21 mouse cellular contexts compared by ENCODE assay signal in the genomic region with DNA sequence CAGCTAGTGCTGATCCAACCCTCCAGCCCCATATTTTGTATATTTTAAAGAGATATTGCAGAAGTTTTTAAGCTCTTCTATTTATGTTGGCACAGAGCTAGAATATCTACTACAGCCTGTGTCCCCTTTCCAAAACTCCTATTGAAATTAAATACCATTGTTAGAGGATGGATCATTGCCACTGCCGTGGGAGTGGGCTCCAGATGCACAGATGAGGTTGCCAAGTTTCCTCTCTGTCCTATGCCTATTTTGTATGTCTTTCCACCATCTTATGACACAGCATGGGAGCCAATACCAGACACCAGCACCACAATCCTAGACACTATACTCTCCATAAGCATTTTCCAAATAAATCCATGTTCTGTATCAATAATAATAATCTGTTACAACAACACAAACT.
"Had no signal": no experiment of that assay in that cellular context is flagged by ENCODE, and none has a peak within 500 bp of the region (broad histone marks: within the 10 kb centered on the region; RNA-seq: fewer than 3 reads in every experiment).

No protein-coding gene starts in this region.

- H3K36me3 ChIP-seq: limb, embryonic 12.5 days; liver, embryonic 12.5 days; liver, embryonic 15.5 days; lung, embryonic 15.5 days; midbrain, embryonic 12.5 days; midbrain, embryonic 15.5 days; neural tube, embryonic 12.5 days; neural tube, embryonic 15.5 days had no signal

- H3K4me3 ChIP-seq: left cerebral cortex, adult 2 months; limb, embryonic 12.5 days; liver, embryonic 12.5 days; liver, embryonic 15.5 days; lung, embryonic 15.5 days; midbrain, embryonic 12.5 days; midbrain, embryonic 15.5 days; neural tube, embryonic 12.5 days; neural tube, embryonic 15.5 days had no signal

- H3K4me2 ChIP-seq: limb, embryonic 12.5 days; liver, embryonic 12.5 days; liver, embryonic 15.5 days; lung, embryonic 15.5 days; midbrain, embryonic 12.5 days; midbrain, embryonic 15.5 days; neural tube, embryonic 12.5 days; neural tube, embryonic 15.5 days had no signal

- DNase-seq: kidney, adult 2 months; kidney, postnatal 25 days; liver; lung, adult 18-20 months; lung, postnatal 10 days; lung, postnatal 4 days; right cerebral cortex, postnatal 4 days; thymus, adult 2 months; thymus, postnatal 14 days had no signal

- H3K27ac ChIP-seq: kidney, postnatal 0 days; left cerebral cortex, adult 2 months; limb, embryonic 12.5 days; liver, embryonic 12.5 days; liver, embryonic 15.5 days; lung, embryonic 15.5 days; midbrain, embryonic 12.5 days; midbrain, embryonic 15.5 days; neural tube, embryonic 12.5 days; neural tube, embryonic 15.5 days; stomach, postnatal 0 days had no signal

- H3K9me3 ChIP-seq: limb, embryonic 12.5 days; liver, embryonic 12.5 days; liver, embryonic 15.5 days; lung, embryonic 15.5 days; midbrain, embryonic 12.5 days; midbrain, embryonic 15.5 days; neural tube, embryonic 12.5 days; neural tube, embryonic 15.5 days had no signal

- H3K27me3 ChIP-seq: limb, embryonic 12.5 days; liver, embryonic 12.5 days; liver, embryonic 15.5 days; lung, embryonic 15.5 days; midbrain, embryonic 12.5 days; midbrain, embryonic 15.5 days; neural tube, embryonic 12.5 days; neural tube, embryonic 15.5 days had no signal

- ATAC-seq: intestine, postnatal 0 days; liver, embryonic 12.5 days; midbrain, embryonic 15.5 days had no signal

- H3K9ac ChIP-seq: limb, embryonic 12.5 days; liver, embryonic 12.5 days; liver, embryonic 15.5 days; lung, embryonic 15.5 days; midbrain, embryonic 12.5 days; midbrain, embryonic 15.5 days; neural tube, embryonic 12.5 days; neural tube, embryonic 15.5 days had no signal

- H3K4me1 ChIP-seq: liver, embryonic 12.5 days; liver, embryonic 15.5 days; lung, embryonic 15.5 days; midbrain, embryonic 12.5 days; midbrain, embryonic 15.5 days; neural tube, embryonic 12.5 days; neural tube, embryonic 15.5 days had no signal
